Mouse (Mus musculus): Measurements from ENCODE around the gene Cbarp.
"Not testable (repeated sequence)": the region's sequence is repeated elsewhere in the genome, so short reads cannot be mapped to it uniquely, and the experiment has no call there.

The Cbarp gene

DNA sequence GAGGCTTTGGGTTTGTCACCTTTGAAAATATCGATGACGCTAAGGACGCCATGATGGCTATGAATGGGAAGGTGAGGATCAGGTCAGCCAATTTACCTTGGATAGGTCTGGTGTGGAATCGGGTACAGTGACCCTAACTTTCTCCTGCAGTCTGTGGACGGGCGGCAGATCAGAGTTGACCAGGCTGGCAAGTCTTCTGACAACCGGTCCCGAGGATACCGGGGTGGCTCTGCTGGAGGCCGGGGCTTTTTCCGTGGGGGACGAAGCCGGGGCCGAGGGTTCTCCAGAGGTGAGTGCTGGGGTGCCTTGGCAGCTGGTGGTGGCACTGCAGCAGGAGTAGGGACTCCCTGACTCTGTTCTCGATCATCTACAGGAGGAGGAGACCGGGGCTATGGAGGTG, 29.4 kb upstream of the Cbarp start:
- DNase-seq (ENCODE audit: low spot score): no peak

DNA sequence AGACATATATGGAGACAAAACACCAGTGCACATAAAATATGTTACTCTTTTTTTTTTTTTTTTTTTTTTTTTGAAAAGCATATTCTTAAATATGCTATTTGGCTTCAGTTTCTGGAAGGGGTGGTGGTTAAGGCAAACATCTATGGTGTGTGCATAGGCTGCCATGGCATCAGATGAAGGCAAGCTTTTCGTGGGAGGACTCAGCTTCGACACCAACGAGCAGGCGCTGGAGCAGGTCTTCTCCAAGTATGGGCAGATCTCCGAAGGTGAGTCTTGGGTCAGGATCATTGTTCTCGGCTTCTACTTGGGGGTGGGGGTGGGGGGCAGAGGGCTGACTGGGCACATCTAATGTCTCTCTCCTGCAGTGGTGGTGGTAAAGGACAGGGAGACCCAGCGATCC, 29.0 kb upstream of the Cbarp start:
- DNase-seq (ENCODE audit: low spot score): no peak

DNA sequence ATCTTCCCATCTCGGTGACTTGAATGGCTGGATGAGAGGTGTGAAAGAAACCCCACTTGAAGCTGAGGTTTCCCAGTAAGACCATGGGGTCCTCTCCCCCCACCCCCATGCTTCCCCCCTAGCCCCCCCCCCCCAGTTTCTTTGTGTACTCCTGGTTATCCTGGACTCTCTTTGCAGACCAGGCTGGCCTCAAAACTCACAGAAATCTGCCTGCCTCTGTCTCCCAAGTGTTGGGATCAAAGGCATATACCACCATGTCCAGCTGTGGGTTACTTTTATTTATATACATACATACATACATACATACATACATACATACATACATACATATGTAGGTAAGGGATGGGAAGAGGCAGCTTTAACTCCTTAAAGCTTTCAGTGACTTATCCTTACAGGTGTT, 28.4 kb upstream of the Cbarp start:
- DNase-seq (ENCODE audit: low spot score): no peak

DNA sequence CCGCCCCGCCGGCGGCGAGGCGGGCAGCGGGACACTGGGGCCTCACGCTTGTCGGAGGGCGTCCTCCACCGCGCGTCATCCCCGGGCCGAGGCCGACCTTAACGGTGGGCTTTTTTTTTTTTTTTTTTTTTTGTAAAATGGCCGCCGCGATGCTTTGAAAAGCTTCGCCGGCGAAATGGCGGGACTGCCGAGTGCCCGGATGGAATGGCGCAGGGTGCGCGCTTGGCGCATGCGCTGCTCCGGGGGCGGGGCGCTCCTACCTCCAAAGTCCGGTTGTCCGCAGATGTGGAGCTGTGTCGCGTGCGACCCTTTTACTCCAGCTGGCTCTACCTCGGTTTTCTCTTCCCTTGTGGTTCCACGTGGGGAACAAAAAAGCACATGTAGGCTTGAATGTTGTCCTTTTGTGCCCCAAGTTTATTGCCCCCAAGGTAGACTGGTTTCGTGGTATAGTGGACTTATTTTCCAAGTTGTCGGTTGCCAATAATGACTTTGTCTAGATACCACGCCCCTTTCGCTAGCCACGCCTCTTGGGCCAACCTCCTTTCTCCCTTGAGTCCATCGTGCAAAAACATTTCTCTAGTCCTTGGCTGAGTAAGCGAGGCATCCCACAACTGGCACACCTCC, 27.5 kb upstream of the Cbarp start:
- DNase-seq (ENCODE audit: low spot score): peak; percentile 92

DNA sequence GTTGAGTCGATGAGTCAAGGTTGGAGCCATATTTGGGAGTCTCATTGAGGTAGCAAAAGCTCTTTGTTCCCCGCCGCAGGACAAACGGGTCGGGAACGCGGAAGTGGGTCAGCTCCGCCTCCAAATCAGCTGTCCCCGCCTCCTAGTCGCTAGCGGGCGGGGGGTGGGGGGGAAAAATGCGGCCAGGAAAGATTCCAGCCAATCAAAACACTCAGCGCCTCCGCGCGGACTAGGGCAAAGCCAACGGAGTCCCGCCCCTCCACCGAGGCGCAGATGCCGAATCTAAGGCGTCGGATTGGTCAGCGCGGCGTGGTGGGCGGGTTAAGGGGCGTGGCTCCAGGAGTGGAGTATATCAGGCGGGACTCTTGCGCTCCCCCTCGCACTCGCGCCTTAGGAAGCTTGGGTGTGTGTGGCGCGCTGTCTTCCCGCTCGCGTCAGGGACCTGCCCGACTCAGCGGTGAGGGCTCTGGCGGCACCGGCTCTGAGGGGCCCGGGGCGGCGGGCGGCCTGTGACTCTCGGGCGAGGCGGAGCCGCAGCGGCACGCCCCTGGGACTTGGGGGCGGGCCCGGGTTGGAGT, 26.9 kb upstream of the Cbarp start:
- DNase-seq (ENCODE audit: low spot score): peak; percentile 98

DNA sequence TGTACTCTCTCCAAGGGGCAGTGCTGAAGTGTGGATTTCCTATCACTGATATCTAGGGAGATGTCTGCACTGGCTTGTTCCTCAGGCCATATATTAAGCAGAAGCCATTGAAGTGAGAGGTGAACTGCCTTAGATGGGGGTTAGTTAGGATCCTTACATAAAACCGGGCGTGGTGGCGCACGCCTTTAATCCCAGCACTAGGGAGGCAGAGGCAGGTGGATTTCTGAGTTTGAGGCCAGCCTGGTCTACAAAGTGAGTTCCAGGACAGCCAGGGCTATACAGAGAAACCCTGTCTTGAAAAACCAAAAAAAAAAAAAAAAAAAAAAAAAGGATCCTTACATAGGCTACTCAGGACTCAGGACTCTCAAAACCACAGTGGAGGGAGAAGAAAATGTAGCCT, 25.5 kb upstream of the Cbarp start:
- not testable (repeated sequence) for DNase-seq (ENCODE audit: low spot score)

DNA sequence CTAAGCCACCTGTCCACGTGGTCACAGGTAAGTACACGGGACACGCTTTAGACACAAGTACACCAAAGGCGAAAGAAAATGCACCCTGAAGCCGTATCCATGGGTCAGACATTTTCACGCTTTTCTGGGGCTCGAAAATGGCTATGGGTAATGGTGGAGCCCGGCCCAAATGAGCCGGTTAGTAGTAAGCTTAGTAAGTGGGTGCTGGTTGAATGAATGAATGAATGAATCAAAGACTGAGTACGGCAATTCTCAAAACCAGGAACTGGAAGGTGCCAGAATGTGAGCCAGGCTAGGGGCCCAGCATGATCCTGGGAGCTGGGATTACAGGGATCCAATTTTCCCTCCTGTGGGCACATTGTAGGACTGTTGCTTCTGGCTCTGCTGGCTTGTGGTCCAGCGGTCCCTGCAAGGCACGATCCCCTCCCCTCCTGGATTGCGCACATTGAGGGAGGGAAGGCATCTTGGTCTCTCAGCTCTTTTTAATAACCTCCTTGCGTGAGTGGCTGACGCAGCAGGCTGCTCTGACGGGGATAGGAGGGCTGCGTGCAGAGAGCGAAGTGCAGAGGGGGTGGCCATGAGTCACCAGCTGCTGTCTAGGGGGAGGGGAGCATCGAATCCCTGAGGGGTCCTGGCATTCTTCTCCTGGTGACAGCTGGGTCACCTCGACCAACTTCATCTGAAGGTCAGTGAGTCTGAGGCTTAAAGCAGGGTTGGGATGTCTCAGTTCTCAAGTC, 24.9 kb upstream of the Cbarp start, which contains the start of gene Cirbp:
TSS of gene Cirbp (plus strand) at position 594 of the 737 bp plus-strand sequence.
- no peak for DNase-seq (ENCODE audit: low spot score)

DNA sequence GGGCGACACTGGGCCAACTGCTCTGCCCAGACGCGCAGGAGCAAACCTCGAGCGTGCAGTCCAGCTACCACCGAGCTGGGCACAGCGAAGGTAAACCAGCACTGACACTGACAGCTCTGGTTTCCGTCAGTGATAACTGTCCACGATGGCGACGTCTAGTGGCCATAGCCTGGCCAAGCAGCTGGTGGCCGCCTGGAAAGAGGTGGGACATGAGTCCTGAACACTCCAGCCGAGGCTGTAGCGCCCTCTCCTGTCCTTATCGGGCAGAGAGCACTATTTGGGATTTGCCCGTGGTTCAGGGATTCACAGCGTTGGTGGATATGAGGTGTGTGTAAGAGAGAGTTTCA, 24.3 kb upstream of the Cbarp start:
- peak; percentile 89 for DNase-seq (ENCODE audit: low spot score)

DNA sequence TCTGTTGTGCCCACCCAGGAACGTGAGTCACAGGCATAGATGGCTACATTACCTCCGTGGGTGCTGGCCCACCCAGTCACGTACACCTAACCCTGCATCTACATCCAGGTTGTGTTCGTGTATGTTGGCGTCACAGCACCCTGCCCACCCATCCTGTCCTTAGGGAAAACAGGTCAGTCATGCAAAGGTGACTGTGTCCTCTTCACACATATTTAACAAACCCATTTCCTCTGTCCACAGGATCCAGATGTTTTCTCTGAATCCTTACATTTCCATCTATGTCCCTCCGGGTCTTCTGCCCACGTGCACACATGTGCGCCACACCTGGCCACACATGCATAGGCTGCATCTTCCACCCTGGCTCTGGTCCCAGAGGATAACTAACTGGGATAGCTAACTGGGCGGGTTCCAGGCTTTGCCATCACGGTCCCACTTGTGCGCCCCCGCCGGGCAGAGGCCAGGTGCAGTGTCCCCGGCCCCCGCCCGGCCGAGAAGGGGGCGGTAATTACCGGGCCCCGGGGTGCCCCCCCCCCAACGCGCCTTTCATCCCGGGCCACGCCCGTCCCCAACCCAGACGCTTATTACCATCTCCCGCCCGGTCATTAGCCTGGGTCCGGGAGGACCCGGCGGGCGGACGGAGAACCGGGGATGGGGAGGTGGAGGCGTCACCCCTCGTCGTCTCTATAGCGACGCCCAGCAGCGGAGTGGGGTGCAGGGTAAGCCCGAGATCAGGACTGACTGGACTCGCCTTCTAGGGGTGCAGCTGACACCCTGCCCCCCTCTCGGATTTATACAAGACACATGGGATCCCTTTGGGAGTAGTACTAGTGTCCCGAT, 23.7 kb upstream of the Cbarp start:
- no peak for DNase-seq (ENCODE audit: low spot score)

DNA sequence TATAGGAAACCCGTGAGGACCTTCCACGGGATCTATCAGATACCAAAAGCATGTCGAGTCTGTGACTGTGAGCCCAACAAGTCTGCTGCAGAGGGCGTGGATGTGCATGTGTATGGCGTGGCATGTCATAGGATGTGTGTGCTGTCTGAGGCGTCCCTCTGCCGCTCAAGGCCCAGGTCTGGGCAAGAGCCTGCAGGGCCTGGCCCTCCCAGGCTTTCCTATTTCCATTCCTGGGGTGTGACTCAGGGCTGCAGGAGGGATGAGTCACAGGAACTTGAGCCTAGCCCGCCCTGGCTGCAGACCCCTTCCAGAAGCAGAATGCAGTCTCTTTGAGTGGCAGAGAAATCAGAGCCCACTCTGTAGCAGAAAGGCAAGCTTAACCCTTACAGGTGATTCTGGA, 23.1 kb upstream of the Cbarp start:
- DNase-seq (ENCODE audit: low spot score): no peak

DNA sequence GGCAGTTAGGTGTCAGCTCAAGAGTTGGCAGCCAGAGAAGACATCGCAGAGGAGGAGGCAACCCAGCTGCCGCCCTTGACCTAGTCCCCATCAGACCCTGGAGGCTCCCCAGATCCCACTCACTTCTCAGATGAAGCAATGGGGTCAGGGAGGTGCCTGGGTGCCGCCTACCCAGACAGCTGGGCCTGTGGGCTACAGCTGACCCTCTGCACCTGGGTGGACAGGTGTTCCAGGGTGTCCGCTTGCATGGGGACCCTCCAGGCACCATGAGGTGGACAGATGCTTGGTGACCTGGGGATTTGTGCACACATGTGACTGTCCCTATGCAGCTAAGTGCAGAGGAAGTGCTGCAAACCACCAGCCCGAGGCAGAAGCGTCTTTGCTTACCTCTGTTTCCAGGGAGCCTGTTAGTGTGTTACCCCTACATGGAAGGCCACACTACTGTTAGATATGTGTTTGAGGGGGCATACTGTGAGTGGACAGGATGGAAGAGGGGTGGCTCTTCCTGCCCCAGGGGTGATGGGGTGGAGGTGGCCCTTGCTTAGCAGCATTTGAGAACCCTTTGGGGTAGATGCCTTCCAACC, 22.2 kb upstream of the Cbarp start:
- no peak for DNase-seq (ENCODE audit: low spot score)

DNA sequence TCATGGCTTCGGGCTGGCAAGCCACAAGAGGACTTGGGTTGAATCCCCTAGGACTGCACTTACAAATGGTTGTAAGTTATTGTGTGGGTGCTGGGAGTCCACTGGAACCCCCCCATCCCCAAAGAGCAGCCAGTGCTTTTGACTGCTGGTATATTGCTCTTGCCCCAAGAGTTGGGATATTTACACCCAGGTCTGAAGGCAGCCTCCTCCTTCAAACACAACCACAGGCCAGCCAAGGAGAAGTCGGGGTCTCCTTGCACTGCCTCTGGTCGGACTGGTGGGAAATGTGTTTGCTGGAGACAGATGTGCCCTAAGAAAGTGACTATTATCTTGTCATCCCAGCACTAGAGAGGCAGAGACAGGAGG, 21.6 kb upstream of the Cbarp start:
- DNase-seq (ENCODE audit: low spot score): no peak

DNA sequence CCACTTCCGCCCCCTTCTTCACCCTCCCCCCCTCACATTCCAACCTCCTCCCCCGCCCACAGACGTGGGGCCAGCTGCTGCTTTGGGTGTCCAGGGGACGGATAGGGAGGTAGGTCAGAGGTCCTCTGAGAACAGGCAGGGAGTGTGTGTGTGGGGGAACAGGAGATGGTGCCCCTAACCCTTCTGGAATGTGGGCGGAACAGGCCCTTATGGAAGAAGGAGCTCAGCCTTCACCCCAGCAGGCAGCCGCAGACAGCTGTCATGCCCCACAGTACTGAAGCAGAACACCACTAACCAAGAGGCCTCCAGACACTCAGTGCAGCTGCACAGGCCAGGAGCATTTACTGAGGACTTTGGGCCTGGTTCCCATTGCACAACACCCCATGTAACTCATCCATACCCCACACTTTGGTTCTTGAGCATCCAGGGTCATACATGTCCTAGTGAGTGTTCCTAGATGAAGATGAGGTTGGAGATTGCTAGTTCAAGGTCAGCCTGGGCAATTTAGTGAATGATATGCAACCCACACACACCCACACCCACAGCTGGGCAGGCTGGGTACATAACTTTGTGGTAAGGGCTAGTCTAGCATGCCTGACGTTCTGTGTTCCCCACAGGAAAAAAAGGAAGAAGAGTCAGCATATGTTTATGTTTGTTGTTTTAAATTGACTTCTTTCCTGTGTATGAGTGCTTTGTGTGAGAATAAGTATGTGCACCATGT, 21.0 kb upstream of the Cbarp start:
- no peak for DNase-seq (ENCODE audit: low spot score)

DNA sequence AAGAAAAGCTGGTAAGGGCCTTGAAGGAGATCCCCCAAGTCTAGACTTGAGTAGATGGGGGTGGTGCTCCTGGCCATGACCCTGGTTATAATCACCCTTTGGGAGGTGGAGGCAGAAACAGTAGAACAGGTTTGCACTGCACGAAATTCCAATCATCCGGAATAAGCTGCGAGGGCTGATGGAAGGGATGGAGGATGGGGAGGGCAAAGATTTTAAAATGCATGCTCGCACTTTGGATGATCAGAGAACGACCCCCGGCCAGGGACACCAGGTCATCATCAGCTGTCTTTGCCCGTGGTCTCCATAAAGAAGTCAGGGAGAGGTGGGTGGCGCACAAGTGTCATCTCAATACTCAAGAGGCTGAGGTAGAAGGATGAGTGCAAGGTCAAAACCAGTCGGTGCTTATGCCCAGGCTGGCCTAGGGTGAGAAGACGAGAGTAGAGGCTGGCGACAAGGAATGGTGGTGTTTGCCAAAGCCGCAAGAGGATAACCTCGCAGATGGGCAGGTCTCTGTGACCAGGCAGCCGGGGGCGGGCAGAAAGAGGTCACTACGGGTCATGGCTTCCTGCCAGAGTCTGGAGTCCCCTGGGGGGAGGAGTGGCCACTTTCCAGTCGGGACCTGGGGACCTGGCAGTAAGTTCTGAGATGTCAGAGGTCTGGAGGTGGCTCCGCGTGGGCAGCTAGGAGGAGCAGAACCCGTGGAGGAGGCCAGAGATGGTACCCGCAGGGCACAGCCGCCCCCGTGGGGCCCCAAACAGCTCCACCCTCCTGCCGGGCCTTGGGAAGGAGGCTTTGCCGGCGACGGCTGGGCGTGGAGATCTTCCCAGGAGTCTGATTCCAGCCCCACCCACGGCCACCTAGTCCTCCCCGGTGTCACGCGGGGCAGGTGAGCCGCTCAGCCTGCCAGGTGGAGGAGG, 20.1 kb upstream of the Cbarp start:
- no peak for DNase-seq (ENCODE audit: low spot score)

DNA sequence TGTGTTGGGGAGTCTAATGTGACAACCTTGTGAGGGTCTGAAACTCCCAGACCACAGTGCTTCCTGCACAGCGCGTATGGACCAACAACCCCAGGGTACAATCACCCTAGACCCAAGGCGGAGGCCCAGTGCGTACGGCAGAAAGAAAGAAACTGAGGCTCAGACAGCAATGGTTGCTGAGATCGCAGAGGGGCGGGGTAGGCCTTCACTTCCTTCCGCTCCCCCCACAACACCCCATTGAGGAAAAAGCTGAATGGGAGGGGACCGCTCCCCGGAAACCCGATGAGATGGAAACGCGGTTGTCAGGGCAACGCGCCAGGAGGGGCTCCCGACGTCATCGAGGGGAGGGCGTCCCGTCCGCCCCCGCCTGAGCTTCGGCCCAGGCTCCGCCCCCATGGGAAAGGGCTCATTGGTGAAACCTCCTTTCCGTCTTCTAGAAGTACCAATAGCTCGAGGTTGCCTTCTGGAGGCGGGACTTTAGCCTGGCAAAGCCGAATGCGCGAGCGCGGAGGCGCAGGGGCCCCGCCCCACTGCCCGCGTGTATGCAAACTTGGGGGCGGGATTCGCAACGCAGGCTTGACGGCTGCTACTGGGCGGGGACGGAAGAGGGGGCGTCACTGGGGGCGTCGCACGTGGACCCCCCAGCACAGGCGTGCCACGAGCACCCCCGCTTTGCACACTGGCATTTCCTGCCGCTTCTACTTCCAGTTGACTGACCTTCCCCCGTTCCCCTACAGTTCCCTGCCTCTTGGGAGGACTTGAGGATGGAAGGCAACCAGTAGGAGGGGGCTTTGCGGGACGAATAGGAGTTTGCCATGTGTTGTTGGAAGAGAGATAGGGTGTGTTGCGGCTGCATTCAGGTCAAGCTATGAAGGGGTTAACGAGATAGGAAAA, 19.2 kb upstream of the Cbarp start:
- DNase-seq (ENCODE audit: low spot score): peak; percentile 98

DNA sequence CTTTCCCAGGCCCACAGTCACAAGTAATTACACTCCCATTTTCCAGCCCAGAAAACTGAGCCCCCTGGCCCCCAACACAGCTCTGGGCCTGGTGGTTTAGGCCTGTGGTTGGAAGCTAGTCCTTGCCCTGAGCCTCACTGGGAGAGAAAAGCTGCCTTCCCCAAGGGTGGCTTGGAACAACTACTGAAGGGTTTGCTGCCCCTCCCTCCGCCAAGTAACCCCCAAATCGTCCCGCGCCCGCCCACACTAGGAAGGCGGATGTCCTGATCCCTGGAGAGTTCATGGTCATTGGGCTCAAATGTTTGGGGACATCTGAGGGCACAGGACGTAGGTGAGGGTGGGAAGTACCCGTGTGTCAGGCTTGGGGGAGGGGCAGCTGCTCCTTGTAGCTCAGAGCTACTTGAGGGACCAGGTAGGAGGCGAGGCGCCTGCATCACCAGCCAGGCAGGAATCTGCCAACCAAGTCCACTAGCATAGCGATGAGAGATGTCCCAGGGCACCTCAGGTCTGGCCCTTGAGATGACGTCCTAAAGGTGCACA, 18.5 kb upstream of the Cbarp start:
- DNase-seq (ENCODE audit: low spot score): no peak

DNA sequence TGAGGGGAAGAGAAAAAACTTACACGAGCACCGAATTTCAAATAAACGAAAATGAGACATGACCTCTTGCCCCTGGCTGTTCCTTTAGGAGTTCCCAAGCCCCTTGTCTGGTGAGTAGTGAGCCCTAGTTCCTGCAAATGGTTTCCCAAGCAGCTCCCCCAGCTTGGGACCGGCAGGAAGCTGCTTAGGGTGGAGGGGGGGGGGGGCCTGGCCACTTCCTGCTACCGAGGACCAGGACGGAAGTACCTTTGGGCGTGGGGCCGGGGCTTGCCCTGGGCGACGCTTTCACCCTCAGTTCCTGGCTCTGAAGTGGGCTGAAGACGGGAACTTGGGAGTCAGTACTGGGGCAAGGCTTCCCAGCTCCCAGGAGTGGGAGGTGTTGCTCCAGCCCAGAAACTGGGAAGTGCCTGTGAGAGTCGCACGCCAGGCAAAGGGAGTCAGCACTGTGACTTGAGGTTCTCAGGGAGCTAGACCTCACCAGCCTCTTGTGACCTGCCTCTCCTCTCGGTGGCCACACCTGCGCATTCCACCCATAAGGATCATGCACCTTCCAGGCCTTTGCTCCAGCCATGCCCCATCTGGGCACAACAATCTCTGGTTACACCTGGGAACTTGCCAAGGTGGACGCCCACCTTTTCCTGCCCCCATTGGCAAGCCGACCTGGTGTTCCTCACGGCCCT, 17.8 kb upstream of the Cbarp start:
- DNase-seq (ENCODE audit: low spot score): no peak

DNA sequence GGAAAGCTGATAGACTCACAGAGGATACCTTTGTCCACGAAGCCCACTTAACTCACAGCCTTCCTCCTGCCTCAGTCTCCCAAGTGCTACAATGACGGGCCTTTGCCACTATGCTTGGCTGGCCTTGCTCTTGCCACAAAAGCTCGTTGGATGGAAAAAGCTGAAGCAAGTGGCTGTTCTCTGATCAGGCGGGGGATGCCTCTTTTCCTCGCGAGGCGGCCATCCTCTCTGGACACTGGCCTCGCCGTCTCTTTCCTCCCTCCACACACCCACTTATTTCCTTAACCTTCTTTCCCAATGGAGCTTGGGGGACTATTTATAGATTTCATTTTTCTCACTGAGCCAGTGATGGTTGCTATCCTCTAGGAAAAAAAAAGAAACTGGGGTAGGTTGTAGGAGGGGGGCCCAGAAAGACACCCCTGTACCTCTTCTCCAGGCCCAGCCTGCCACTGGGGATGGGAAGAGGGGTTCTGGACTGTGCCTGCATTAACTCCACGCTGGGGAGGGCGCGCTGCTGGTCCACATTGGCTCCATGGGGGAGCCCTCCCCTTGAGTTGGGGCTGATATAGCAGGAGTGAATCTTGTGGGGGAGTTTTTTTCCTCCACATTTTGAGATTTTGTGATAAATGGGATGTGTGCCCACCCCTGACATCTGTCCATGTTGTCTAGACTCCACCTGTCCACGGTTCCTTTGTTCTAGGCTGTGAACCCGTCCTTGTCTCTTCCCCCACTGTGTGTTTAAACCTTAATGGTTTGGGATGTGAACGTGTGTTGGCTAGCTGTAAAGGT, 16.7 kb upstream of the Cbarp start:
- DNase-seq (ENCODE audit: low spot score): no peak

All from ovary, postnatal 10 days (tissue).